Mouse (Mus musculus): ENCODE measurements around the gene Agbl4. TPM values are rescaled to one million over a fixed set of nuclear protein-coding genes. Genes with fewer than 3 reads are reported as not detected.
"Not testable (repeated sequence)": the region's sequence is repeated elsewhere in the genome, so short reads cannot be mapped to it uniquely, and the experiment has no call there.

The Agbl4 gene
- total RNA-seq, 2 experiments from 2014 or later: not detected

DNA sequence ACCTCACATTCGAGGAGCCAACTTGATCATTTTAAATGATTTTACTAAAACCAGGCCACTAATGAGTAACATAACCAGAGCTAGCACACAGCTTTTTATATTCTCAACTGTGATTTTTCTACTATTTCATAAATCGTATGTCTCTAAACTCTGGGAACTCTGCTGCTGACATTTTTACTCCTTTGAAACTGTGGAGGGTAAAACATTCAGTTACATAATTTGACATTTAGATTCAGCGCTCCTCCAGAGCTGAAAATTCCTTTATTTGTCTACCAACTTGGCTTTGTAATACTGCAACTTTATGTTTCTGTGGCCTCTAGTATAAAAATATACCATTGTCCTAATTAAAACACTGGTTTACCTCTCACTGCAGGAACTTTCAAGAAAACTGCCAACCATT lies 523.6 kb downstream of the Agbl4 start:
- no peak for DNase-seq

DNA sequence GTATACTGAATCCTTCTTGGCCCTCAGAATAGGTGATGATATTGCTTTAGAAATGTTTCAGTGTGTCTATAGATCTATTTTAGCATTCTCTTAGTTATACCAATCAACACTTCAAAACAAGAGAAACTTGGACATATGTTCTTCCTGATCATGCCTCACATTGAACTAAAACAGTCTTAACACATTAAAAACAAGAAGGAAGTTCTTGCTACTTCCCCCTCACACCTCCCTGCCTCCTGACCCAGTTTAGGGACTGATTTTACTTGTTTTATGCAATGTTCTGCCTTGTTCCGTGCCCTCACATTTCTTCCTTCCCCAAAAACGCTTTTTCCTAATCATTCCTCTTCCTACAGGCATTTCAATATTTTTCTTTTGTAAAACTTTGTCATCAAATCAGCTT lies 604.2 kb downstream of the Agbl4 start:
- DNase-seq: no peak

DNA sequence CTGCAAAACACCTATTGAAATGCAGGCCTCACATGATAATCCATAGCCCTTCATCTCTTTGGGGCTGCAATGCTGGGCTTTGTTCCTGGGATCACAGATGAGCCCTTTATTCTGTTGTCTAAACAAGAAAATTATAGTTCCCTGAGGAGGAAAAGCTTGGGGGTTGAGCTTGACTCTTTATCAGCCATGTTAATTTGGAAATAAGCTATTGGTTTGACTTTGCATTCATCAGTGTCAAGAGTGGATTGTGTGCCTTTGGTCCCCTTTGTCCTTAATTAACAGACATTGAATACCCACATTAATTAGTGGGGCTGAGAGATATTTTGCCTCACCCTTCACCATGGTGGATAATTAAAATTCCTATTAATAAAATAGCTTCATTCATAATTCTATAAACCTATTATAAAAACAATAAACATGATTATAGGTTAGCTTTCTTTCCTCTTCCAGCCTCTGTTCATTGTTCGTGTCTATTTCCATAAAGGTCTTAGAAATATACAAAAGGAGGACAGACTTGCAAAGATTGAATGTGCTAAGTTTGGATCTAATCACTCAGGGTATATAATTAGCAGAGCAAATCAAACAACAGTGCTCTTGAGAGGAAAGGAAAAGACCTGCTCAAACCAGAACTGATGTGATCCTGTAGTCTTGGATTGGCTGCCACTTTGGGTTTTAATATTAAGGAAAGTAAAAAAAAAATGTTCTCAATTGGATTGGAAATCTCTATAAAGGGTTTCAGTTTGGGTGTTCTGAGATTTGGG lies 607.4 kb downstream of the Agbl4 start:
- DNase-seq: no peak

DNA sequence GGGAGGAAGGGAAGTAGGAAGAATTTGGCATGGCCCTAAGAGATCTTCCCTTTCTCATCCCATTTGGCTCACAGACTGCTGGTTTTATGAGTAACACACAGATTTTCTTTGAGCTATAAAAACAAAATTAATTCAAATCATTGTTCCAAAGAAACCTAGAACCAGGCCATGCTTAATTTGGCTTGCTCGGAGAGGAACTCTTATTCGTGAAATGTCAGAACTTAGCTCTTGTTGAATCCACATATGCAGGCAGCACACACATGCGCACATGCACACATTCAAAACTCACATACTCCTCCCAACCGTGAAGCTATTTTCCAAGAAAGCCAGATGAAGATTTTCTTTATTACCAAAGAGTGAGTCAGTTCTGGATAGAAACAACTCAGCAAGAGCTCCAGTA lies 621.9 kb downstream of the Agbl4 start:
- no peak for DNase-seq

DNA sequence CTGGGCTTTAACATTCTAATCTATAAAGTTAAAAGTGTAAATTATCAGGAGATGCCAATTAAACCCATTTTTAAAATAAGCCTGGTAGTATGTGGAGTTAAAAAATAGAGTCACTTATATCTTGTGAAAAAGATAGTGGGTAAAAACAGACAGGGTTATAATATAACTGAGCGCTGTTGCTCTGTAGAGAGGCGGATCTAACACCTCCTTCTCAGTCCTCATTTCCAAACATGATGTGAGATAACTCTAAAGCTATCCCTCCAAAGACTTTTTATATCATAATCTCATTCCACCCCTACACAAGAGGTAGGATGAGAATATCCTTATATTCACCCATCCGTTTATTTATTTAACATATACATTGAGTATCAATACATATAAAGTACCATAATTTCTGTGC lies 669.9 kb downstream of the Agbl4 start:
- DNase-seq: no peak

DNA sequence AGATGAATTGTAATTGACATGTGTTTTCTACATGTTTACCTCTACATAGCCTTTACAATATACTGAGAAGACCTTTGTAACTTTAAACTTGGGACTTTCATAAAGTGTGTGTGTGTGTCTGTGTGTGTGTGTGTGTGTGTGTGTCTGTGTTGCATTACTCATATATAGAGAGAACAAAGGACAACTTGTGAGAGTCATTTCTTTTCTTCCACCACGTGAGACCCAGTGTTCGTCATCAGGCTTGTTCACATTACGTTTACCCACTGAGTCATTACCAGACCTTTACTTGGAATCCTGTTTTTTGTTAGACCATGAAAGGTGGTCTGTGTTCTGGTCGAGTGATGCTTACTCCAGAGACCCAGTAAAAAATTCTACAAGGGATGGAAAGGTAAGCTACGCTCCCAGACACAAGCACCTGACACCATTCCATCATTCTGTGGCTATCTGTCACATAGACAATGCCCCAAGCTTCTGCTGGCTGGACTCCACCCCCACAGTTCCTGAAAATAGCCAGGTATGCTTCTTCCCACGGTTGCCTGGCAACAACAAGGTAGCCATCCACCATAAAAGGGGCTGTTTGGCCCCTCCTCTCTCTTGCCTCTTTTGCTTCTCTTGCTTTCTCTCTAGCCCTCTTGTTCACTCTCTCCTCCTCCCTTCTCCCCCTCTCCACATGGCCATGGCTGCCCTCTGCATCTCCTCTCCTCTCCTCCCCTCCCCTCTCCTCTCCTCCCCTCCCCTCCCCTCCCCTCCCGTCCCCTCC lies 676.5 kb downstream of the Agbl4 start:
- no peak for DNase-seq

DNA sequence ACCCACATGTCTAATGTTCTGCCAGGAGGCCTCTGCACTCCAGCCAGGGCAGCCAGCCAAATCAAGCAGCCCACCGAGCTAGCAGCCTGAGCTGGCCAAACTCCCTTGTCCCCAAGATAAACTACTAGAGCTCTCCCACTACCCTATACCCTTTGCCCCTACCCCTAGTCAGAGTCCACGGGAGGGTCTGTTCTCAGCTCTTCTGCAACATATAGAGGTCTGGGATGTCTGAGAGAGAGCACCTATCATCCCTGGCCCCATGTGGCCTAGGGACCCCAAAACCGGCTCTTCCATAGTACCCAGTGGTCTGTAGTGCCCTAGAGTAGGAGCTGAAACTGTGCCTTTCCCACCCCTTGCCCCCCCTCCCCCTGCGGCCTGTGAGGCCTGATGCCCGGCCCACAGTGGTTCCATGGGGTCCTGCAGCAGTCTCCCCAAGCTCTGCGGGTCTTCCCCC lies 677.3 kb downstream of the Agbl4 start:
- DNase-seq: no peak

DNA sequence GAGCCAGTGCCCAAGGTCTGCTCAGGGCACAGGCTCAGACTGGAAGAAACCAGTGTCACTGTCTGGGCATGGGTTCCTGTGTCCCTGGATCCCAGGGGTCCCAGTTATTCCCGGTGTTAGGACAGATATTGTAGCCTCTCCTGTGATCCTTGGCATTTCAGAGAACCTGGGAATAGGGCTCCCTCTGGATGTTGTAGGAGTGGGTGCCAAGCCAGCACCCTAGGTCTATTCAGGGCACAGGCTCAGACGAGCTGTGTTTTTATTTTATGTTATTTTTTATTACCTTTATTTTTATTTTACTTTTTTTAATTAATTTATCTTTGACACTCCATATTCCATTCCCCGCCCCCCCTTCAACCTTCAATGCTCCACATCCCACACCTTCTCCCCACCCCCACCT lies 680.3 kb downstream of the Agbl4 start:
- no peak for DNase-seq

DNA sequence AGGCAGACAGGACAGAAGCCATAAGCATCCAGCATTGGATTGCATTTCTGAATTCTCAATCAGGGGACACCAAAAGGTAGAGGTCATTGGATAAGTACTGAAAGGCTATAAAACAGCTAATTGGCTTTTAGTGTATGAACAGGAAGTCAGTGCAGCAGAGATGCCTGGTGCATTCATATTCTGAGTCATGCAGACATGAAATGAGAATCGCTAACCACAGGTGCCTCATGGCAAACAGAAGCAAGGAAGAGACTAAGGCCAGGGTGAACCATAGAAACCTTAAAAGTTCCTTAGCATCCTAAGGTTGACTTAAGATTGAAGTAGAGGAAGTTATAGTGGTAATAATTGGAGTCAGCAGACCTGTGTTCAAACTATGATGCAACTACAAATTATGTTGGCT lies 687.9 kb downstream of the Agbl4 start:
- DNase-seq: no peak

DNA sequence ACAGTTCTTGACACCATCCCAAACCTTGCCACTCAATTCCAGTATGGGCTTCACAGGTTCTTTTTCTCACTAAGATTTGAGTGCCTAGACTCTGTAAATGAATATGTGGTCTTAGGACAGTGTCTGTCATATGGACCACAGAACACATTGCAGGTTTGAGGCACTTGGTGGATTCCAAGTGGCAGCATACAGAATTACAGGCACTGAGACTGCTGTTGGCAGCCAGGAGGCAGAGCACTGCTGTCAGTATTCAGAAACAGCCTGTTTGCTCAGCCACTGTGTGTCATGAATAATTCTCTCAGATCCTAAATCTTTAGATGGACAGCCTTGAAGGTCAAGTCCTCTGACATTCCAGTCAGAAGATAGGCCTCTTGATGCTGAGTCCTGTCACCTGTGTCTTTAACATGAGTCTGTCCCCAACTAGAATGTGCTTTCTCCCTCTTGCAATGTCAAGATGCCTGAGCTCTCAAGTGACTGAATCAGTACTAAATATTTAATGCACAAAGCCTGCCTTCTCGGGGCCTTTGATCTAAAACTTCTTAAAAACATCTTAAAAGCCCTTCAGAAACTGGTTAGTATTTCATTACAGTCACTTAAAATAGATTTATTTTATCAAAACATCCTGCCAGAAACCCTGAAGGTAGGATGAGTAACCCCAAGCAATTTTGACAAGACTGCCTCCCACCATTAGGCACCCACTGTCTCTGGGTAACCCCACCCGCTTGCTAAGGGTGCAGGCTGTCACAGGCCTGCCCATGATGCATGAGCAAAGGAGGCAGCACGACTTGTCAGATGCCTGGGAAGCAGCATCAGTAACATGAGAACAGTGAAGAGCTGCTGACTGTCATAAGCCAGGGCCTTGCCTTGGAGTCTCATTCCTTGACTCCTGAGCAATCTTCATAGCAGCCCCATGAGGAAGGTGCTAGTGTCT lies 739.0 kb downstream of the Agbl4 start:
- DNase-seq: no peak

DNA sequence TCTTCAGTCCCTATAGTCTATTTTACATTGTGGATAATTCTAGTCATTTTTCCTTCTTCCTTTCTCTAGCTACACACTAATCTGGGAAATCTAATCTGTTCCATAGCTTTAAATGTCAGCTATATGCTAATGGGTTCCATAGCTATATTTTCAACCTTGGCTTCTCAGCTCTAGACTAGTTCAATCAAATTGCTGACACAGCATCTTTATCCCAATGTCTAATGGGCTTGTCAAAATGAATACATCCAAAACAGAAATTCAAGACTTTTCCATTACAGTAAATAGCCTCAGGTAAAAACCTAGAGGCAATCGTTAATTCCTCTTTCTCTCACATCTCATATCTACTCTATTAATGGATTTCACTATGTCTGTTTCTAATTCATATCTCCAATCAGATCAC lies 750.3 kb downstream of the Agbl4 start:
- DNase-seq: no peak

DNA sequence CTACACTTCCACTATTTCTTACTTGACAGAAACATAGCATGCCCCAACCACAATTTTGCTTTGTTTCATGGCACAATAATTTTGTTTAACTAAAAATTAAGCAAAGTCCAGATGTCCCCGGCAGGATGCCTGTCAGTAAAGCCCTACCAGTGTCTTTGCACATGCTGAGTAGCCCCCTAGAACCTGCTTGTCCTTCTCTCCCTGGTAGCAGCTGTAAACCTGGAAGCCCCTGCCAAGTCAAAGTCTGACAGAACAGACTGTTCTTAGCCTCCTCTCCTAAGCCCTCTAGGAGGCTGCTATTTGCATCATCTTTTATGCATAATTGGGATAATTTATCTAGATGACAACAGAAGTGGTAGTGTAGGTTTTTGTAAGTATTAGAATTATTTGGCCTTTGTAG lies 758.4 kb downstream of the Agbl4 start:
- no peak for DNase-seq

DNA sequence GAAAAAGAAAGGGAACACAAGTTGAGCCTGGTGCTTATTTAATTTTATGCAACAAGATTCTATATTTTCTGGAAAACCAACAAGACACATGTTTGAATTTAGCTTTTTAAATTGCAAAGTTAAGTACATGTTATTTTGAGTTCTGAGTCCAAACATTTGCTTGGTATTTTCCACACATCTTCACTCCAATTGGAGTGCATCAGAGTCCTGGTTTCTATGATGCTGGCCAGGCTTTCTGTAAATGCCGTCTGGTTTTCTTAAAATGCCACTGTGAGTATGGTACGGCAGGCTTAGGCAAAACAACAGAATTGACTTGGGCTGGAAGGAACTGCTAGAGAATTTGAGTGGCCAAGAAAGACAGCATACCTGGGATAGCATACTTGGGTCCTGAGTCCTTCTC lies 784.0 kb downstream of the Agbl4 start:
- no peak for DNase-seq

DNA sequence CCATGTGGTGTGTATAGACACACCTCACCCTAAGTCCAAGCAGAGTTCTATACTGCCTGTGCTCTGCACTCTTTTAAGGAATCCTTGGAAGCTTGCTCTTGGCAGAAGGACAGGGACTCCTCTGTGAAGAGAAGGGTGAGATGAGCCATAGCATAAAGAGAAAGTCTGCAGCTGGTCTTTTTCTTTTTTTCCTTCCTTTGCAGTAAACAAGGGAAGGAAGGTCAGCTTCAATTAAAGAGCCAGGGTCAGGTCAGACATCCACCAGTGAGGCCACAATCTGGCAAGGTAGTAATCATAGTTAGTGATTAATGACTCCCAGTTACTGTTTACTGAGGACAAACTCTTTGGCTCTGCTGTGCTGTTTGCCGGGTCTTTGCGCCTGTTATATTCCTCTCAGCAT lies 802.6 kb downstream of the Agbl4 start:
- DNase-seq: no peak

DNA sequence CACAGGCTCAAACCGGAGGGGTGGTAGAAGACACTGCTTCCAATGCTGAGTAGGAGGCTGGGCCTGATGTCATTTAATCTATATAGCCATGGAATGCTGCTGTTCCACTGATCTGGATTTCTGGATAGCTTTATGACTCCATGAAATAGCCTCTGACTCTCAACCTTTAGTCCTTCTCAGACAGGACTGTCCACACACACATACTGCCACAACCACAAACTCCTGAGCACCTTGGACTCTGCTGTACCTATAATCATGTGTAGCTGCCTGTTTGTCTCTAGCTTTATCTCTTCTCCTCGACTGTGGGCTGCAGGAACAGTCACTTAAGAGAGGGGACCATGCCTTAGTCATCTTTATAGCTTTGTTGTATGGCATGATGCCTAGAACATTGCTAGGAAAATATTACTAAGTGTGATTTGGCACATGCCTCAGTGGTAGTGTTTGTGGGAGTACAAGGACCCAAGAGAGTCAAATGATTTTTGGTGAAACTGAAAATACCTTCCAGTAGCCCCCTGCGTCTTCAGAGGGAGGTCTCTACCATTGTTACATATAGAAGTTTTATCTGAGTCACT lies 817.8 kb downstream of the Agbl4 start:
- DNase-seq: no peak

DNA sequence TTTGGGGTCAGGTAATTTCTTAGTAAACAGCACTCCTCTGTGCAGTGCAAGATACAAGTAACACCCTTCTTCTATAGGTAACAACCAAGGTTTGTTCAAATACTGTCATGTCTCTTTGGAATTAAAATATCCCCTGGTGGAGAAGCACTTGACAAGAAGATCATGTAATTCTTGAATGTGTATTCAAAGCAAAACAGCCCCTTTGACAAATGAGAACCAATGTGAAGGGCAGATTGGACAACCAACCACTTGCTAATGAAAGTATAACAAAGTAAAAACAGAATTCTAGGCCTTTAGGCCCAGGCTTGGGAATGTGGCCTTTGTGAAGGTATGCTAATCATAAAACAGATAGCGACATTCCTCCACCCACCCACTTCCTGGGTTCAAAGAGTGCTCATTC lies 821.6 kb downstream of the Agbl4 start:
- DNase-seq: not testable (repeated sequence)

DNA sequence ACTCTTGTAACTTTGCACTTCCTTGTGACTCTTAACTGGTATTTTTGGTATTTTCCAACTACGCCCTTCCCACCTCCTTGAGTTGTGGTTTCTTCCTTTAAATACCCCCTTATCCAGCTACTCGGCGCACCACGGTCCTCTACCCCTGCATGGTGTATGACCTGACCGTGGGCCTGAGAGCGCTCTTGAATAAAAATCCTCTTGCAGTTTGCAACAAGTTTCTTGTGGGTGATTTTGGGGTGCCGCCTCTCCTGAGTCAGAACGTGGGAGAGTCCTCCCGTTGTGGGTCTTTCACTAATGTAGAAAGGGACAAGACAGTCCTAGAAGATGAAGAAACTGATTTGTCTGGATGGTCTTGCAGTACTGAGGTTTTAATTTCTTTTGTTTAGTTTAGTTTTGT lies 822.1 kb downstream of the Agbl4 start:
- not testable (repeated sequence) for DNase-seq

DNA sequence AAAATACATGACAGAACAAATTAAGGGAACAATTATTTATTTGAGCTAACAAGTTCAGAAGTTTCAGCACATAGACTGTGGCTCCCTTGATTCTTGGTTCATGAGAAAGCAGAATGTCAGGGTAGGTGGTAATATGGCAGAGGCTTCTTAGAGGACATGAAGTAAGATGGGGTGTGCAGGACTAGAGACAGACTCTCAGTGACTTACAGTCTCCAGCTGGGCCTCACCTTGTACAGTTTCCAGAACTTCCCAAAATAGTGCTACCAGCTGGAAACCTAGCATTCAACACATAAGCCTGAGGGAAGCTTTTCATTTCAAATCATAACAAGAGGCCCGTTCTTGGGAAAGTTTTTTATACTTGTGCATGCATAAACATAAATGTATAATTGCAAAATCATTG lies 836.4 kb downstream of the Agbl4 start:
- DNase-seq: no peak

DNA sequence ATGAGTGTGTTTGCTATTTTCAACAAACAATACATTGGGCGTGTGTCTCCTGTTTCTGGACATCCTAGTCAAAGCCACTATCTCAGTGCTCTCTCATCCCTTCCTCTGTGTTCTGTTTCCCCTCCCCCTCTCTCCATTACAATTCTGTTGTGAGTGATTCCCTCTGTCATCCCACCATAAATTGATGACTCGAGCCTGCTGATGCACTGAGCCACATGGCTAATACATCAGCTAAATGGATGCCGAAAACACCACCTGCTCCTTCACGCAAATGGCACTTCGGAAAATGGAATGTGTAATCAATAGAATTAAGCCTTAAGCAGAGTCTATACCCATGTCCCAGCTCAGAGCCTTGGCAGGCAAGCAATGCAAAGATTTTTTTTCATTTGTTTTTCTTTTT lies 854.5 kb downstream of the Agbl4 start:
- DNase-seq: no peak

DNA sequence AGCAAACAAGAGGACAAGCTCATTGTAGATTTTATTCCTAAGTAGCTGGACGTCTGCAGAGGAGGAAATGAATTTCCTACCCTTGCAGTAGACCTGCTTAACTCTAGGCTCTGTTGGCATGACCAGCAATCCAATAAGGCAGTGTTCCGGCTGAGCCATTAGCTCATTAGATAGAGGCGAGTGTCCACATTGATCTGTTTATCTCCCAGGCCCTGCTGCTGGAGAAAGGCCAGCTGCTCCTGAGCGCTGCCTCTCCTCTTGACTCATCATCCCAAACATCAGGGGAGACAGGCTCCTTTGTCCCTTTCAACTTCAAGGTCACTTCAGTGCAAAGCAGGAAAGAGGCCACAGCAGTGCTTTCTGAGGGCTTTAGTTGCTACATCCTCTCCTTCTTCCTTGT lies 858.0 kb downstream of the Agbl4 start:
- no peak for DNase-seq

DNA sequence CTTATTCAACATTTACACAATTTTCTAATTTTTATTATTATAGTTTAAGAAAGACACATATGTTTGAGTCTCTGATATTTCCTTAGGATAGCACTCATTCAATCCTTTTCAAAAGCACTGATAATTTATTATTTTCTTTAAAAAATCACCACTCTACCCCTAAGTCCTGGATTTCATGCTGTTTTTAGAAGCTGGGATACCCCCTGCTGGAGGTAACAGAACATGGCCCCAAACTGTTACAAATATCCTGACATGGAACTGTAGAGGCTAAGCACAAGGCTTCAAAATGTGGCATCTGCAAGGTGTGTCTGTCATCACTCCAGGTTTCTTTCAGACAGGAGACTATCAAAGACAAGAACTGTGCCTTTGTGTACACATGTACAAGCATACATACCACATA lies 859.5 kb downstream of the Agbl4 start:
- DNase-seq: no peak

DNA sequence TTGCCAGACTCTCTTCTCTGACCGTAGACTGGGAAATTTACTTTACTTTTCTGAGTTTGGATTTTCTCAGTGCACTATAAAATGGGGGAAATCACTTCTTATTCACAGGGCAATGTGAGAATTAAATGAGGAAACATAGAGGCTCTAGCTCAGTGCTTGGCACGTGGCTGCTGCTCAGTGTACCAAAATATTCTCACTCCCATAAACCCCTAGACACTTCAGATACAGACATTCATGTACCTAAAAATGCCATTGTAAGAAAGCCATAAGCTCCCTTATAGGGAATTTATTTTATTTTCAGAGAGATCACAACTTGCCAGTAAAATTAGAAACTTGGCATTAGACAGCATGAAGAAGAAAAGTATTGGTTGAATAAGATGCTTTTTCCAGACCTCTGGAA lies 883.5 kb downstream of the Agbl4 start:
- DNase-seq: no peak

All from gastrocnemius, postnatal 25 days (tissue).